Comparison of ENCODE assay signal across 8 mouse cellular contexts in the genomic region with DNA sequence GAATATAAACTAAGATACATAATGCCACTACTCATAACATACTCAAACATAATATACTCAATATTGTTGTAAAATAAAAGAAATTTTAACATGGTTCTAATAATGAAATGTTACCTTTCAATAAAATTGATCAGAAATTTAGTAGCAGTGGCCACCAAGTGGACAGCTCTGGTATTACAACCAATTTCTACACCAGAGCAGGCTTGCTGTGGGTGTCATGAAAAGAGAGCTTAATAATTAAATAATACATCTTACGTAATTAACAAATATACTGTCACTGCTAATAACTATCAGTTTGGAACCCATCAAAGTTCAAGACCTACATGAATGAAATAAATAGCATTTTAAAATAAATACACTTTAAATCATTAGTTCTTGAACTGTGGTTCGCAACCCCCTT.
A peak's percentile ranks its signal among the peaks of the same experiment; 100 is the strongest.
DNase-seq lines count a peak whose midpoint lies in the region; ATAC-seq and TF ChIP-seq lines count a peak whose summit lies in the region.

No protein-coding gene starts in this region.

- DNase-seq in CD4-positive, CD25-positive, alpha-beta regulatory T cell, adult 2 months (ENCODE audit: low read depth, low spot score): peak; percentile 65
- peak; percentile 93 for DNase-seq in midbrain, embryonic 11.5 days (ENCODE audit: low spot score, missing footprints)
- no peak for DNase-seq in midbrain, embryonic 10.5 days (ENCODE audit: low spot score)
- DNase-seq in cerebellum, postnatal 10 days: peak; percentile 75 to 83
- DNase-seq in kidney, adult 9 months: peak; percentile 56
- no peak for DNase-seq in liver, embryonic 14.5 days (ENCODE audit: low read depth in 3 of 3, low spot score in 3 of 3)
- DNase-seq in thymus, postnatal 14 days: peak; percentile 11

- H3K9me3 ChIP-seq in midbrain, embryonic 11.5 days (ENCODE audit: control insufficient read depth, low read length): no peaks in the 10 kb centered on the region
- 0 out of 2 replicates have a peak, but pooled peaks cover 4% of the 10 kb centered on the region for H3K9me3 ChIP-seq in midbrain, embryonic 10.5 days (replicated peaks)
- H3K9me3 ChIP-seq in liver, embryonic 14.5 days (ENCODE audit: control insufficient read depth, low read length): no peaks in the 10 kb centered on the region

- H3K4me1 ChIP-seq in midbrain, embryonic 11.5 days (ENCODE audit: control insufficient read depth, insufficient read depth, low read length): no peaks in the 10 kb centered on the region
- no peaks in the 10 kb centered on the region for H3K4me1 ChIP-seq in midbrain, embryonic 10.5 days
- no peaks in the 10 kb centered on the region for H3K4me1 ChIP-seq in liver, embryonic 14.5 days (replicated peaks; ENCODE audit: control insufficient read depth in 2 of 2, insufficient read depth in 2 of 2, low read length in 1 of 2)

- ATAC-seq in CD4-positive, CD25-positive, alpha-beta regulatory T cell, adult 4 months: no peak
- ATAC-seq in midbrain, embryonic 11.5 days (ENCODE audit: low FRiP score): no peak
- ATAC-seq in liver, embryonic 14.5 days (ENCODE audit: insufficient read depth): no peak

- no peaks in the 10 kb centered on the region for H3K36me3 ChIP-seq in midbrain, embryonic 11.5 days (ENCODE audit: control insufficient read depth, insufficient read depth, low read length)
- no peaks in the 10 kb centered on the region for H3K36me3 ChIP-seq in midbrain, embryonic 10.5 days
- no peaks in the 10 kb centered on the region for H3K36me3 ChIP-seq in liver, embryonic 14.5 days (replicated peaks; ENCODE audit: control insufficient read depth, insufficient read depth, low read depth)

- no peak overlapping the region for H3K9ac ChIP-seq in midbrain, embryonic 11.5 days (ENCODE audit: low read length)
- H3K9ac ChIP-seq in liver, embryonic 14.5 days (replicated peaks): no peak overlapping the region

- no peak overlapping the region for H3K27ac ChIP-seq in midbrain, embryonic 11.5 days (ENCODE audit: low read depth, low read length)
- no peak overlapping the region for H3K27ac ChIP-seq in midbrain, embryonic 10.5 days (replicated peaks)
- no peak overlapping the region for H3K27ac ChIP-seq in liver, embryonic 14.5 days

- no peaks in the 10 kb centered on the region for H3K27me3 ChIP-seq in midbrain, embryonic 11.5 days (ENCODE audit: control insufficient read depth, insufficient read depth, low read length)
- H3K27me3 ChIP-seq in midbrain, embryonic 10.5 days (ENCODE audit: low read depth, poor library complexity, severe bottlenecking): no peaks in the 10 kb centered on the region
- no peaks in the 10 kb centered on the region for H3K27me3 ChIP-seq in liver, embryonic 14.5 days (ENCODE audit: control insufficient read depth, insufficient read depth, low read length)

- TF ChIP-seq CTCF in liver, embryonic 14.5 days (IDR thresholded peaks at IDR 0.05; ENCODE audit: low read depth): peak; percentile 32; the same call in 1 of the 2 replicates

- H3K4me3 ChIP-seq in midbrain, embryonic 11.5 days (ENCODE audit: low read depth, low read length): no peak overlapping the region
- H3K4me3 ChIP-seq in midbrain, embryonic 10.5 days: no peak overlapping the region
- H3K4me3 ChIP-seq in liver, embryonic 14.5 days (ENCODE audit: insufficient read depth in 1 of 2, low read depth in 2 of 2, low read length in 2 of 2): no peak overlapping the region

- 71% methylated on average over 2 of the region's 2 CpGs for WGBS in midbrain, embryonic 11.5 days
- WGBS in midbrain, embryonic 10.5 days: 69% methylated on average over 2 of the region's 2 CpGs
- WGBS in liver, embryonic 14.5 days (ENCODE audit: insufficient replicate concordance): 46% methylated on average over 2 of the region's 2 CpGs

- H3K4me2 ChIP-seq in midbrain, embryonic 11.5 days: no peak overlapping the region
- H3K4me2 ChIP-seq in liver, embryonic 14.5 days (ENCODE audit: low read depth): no peak overlapping the region

- TF ChIP-seq EP300 in liver, embryonic 14.5 days (IDR thresholded peaks at IDR 0.05; ENCODE audit: low read depth): no peak

Comparison
In these comparisons a context has a peak if more than half of its experiments do, and no peak if none do; other contexts are left out.
1. DNase-seq: peak in CD4-positive, CD25-positive, alpha-beta regulatory T cell, adult 2 months (single experiment), midbrain, embryonic 11.5 days (single experiment), cerebellum, postnatal 10 days (2 of 2), kidney, adult 9 months (single experiment) and thymus, postnatal 14 days (single experiment); none in midbrain, embryonic 10.5 days (single experiment) and liver, embryonic 14.5 days (0 of 3).